Mouse (Mus musculus): ENCODE results near the gene Phf10.
"Not testable (repeated sequence)": the region's sequence is repeated elsewhere in the genome, so short reads cannot be mapped to it uniquely, and the experiment has no call there.

Gene Phf10

DNA sequence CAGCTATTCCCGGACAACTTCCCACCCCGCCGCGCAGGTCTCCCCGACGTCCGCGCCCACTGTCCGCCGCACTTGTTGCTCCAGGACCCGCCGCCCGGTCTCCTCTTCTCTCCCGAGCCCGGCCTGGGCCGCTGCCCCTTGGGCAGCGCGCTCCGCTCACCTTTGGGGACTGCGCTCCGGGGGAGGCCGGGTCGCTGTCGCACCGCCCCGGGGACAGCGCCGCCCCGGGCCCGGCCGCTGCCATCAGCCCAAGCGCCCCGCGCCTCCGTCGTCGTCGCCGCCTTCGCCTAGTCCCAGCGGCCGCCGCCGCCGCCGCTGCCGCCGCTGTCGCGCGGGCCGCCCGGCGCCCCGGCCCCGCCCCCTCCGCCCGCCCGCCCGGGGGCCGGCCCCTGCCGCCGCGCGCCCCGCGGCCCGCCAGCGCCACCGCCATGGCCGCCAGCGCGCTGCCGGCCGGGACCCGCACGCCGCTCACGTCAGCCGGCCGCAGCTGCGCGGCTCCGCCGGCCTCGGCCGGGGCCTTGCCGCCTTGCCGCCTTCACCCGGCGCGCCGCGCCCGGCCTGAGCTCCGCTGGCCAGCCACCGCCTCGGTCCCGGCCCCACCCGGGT lies at the start of gene Phf10:
TSS of gene Phf10 (minus strand) at position 323 of the 606 bp plus-strand sequence.
- not testable (repeated sequence) for DNase-seq (ENCODE audit: low read depth in 1 of 2, low spot score in 2 of 2)

DNA sequence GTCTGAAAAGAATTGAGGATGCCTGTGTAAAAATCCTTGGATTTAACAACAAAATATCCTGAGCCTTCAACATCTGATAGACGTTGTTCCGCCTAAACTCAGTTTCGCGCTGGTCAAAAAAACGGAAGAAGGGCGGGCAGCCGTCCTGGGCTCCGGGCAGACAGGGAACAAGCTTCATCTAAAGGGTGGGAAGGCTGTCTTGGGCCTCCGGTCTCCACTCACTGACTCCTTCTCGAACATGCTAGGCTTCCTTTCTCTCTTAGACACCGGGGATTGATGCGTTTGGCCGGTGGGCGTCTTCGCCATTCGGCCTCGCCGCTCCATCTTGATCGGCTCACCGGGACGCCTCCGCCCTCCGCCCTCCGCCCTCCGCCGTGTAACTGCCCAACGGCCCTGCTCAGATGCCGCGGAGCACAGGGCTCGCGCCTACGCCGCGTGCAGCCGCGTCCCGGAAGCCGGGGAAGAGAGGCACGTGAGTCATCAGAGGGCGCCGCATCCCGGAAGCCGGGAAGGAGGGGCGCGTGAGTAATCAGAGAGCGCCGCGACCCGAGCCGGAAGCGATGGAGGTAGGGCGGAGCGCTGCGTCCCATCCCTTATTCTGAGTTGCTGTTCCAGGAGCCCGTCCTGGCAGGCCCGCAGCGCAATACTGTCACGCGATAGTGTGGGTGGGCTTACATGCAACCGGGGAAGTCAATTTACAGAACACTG lies 48.8 kb upstream of the Phf10 start, which contains the start of gene Gm3435:
TSS of gene Gm3435 (plus strand) at position 471 of the 708 bp plus-strand sequence.
- DNase-seq (ENCODE audit: low read depth in 1 of 2, low spot score in 2 of 2), result not testable (repeated sequence)

GRCm38 (mm10) chr17:15009088-15009487 lies 48.0 kb upstream of the Phf10 start:
- DNase-seq (ENCODE audit: low read depth in 1 of 2, low spot score in 2 of 2), result not testable (repeated sequence)

DNA sequence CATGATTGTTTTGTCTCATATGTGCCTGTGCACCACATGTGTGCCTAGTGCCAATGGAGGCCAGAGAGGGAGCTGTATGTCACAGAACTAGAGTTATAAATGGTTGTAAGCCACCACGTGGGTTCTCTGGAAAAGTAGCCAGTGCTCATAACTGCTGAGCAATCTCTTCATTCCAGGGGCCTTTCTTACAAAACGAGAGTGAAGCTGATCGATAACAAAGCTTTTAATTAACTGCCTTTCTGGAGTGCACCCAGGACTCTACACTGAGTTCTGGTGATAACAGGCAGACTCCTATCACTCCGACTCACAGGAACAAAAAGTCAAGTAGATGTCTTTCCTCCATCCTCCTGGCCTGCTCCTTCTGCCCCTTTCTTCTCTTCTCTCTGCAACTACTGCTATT lies 39.0 kb upstream of the Phf10 start:
- not testable (repeated sequence) for DNase-seq (ENCODE audit: low read depth in 1 of 2, low spot score in 2 of 2)

GRCm38 (mm10) chr17:14994140-14994539 lies 33.1 kb upstream of the Phf10 start:
- DNase-seq (ENCODE audit: low read depth in 1 of 2, low spot score in 2 of 2), result not testable (repeated sequence)

DNA sequence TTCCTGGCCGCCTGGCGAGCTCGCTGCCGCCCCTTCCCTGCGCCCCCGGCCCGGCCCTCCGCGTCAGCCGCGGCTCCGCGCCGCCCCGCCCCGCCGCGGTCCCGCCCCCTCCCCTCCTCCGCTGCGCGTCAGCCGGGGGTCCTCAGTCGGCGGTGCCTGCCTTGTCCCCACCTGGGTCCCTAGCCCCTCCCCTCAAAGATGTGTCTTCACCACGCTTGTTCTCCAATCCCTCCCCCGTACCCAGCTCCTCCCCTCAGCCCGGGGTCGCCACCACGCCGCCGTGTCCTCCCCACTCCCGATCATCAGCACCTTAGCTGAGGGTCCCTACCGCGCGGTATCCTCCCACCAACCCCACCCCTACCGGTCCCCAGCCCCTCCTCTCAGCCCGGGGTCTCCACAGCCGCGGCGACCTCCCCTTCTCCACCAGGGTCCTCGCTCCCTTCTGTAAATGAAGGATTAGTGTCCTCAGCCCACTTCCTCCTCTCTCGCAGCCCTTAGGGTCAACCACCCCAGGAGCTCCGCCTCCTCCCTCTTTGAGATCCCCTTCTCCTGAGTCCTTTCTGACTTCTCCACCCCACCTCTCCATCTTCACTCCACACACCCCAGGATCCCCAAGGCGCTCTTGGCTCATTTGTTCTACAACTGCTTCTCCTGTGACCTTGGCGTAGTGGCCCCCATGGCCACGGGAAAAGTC lies 32.2 kb upstream of the Phf10 start:
- DNase-seq (ENCODE audit: low read depth in 1 of 2, low spot score in 2 of 2), result not testable (repeated sequence)

DNA sequence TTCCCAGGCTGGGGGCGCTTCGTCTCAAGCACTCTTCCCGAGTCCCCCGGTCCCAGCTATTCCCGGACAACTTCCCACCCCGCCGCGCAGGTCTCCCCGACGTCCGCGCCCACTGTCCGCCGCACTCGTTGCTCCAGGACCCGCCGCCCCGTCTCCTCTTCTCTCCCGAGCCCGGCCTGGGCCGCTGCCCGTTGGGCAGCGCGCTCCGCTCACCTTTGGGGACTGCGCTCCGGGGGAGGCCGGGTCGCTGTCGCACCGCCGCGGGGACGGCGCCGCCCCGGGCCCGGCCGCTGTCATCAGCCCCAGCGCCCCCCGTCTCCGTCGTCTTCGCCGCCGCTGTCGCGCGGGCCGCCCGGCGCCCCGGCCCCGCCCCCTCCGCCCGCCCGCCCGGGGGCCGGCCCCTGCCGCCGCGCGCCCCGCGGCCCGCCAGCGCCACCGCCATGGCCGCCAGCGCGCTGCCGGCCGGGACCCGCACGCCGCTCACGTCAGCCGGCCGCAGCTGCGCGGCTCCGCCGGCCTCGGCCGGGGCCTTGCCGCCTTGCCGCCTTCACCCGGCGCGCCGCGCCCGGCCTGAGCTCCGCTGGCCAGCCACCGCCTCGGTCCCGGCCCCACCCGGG lies 31.6 kb upstream of the Phf10 start:
- not testable (repeated sequence) for DNase-seq (ENCODE audit: low read depth in 1 of 2, low spot score in 2 of 2)

- peak in 1 of 2 experiments; percentile 1 for DNase-seq (ENCODE audit: low read depth in 1 of 2, low spot score in 2 of 2)
Observed at GRCm38 (mm10) chr17:14990116-14990702, 29.1 kb upstream of the Phf10 start.

GRCm38 (mm10) chr17:14978362-14979038 lies 17.4 kb upstream of the Phf10 start, which contains the start of the genes 9030025P20Rik and Gm3417:
9030025P20Rik (plus strand) TSS chr17:14978468.
Gm3417 (minus strand) TSS chr17:14978790.
- DNase-seq (ENCODE audit: low read depth in 1 of 2, low spot score in 2 of 2), result not testable (repeated sequence)

GRCm38 (mm10) chr17:14977718-14978361 lies 16.8 kb upstream of the Phf10 start:
- not testable (repeated sequence) for DNase-seq (ENCODE audit: low read depth in 1 of 2, low spot score in 2 of 2)

DNA sequence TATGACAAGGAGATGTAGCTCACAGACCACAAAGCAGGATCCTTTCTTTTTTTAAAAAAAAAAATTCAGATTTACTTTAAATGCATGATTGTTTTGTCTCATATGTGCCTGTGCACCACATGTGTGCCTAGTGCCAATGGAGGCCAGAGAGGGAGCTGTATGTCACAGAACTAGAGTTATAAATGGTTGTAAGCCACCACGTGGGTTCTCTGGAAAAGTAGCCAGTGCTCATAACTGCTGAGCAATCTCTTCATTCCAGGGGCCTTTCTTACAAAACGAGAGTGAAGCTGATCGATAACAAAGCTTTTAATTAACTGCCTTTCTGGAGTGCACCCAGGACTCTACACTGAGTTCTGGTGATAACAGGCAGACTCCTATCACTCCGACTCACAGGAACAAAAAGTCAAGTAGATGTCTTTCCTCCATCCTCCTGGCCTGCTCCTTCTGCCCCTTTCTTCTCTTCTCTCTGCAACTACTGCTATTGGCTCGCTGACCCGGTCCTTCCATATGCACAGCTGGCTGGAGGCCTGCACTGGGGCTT lies 7.4 kb upstream of the Phf10 start:
- DNase-seq (ENCODE audit: low read depth in 1 of 2, low spot score in 2 of 2), result not testable (repeated sequence)

- DNase-seq (ENCODE audit: low read depth in 1 of 2, low spot score in 2 of 2), result not testable (repeated sequence)
Observed at GRCm38 (mm10) chr17:14961557-14962154, 583 bp upstream of the Phf10 start.

GRCm38 (mm10) chr17:14960520-14960919 lies 553 bp downstream of the Phf10 start:
- DNase-seq (ENCODE audit: low read depth in 1 of 2, low spot score in 2 of 2), result no peak

DNA sequence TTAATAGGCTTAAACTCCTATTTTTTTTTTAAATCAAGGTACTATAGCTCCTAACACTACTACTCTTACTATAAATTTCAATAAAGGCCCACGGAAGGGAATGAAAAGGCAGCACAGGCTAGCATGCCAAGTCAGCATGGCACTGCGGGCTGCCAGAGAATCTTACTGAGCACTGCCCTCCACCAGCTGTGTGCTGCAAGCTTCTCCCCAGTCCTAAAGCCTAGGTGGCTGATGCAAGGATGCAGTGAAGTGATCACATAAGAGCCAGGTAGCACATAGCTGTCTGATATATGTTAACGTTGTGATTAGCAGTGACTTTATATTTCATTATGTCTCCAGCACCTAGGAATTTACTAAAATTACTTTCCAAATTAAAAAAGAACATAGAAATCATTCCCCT lies 1.1 kb downstream of the Phf10 start:
- no peak for DNase-seq (ENCODE audit: low read depth in 1 of 2, low spot score in 2 of 2)

- no peak for DNase-seq (ENCODE audit: low read depth in 1 of 2, low spot score in 2 of 2)
Observed at GRCm38 (mm10) chr17:14958686-14959327, 2.3 kb downstream of the Phf10 start.

DNA sequence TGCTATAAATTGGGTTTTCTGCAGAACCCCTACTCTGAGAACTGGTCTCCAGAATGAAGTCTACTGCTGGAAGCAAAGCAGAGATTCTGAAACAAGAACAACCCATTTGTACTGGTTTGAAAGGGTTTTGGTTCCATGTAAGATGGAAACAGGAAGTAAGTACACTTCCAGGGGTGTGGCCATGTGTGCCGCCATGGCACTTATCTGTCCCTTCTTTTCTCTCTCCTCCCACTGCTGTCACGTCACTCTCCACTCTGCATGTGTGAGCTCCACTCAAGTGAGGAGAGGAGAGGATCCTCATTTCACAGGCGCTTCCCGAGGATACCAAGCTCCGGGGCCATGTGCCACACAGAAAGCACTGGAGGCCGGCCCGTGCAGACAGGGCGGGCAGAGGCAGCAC lies 7.6 kb downstream of the Phf10 start:
- peak in 1 of 2 experiments; percentile 23 for DNase-seq (ENCODE audit: low read depth in 1 of 2, low spot score in 2 of 2)

DNA sequence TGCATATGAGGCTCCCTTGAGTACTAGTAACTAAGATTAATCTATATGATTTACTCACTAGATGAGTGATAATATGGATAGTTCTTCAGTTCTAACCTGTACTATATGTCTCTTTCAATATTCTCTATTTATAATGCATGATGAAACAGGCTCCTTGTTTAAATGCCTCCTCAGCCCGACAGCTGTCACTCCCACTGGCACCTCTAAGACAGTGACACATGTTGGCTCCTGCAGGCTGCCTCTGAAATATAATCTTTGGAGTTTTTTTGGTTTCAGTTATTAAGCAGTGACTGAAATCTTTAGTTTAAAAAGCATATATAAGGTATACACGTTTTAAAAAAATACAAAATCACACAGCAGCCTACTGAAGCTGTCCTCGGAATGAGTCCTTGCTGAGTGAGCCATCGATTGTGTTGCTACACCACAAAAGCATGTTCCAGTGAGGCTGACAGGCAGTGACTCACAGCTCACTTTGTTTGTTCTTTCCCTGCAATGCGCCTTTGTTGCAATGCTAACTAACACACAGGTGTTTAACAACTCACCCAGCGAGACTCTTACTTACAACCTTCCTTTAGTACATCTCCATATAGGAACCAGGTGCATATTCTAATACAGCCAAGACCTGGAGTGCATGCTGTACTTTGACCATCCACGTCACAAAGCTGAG lies 11.8 kb downstream of the Phf10 start:
- no peak for DNase-seq (ENCODE audit: low read depth in 1 of 2, low spot score in 2 of 2)

DNA sequence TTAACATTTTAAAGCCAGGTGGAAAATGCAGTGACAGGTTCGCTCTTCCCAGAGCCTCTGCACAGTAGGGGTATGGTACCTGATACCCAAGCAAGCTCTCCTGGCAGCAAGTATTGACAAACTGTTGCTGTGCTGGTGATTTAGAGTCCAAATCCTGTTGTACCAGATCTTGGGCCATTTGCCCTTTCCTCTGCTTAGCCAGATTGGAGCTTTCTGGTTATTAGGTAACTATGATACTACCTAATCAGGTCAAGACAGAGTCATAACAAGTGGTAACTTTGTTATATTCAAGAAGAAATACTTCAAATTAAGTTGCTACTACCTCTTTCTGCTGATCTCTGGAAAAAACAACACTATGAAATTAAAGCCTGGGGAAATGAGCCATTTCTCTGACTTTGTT lies 16.5 kb downstream of the Phf10 start:
- no peak for DNase-seq (ENCODE audit: low read depth in 1 of 2, low spot score in 2 of 2)
